Mouse (Mus musculus) granulocyte monocyte progenitor cell, adult 5-6 weeks (primary cell): ENCODE measurements around the gene Zfp750. TPM values are rescaled to one million over a fixed set of nuclear protein-coding genes. Genes with fewer than 3 reads are reported as not detected.

Experiments
- ATAC-seq: replicated peaks from 2 replicates; pipeline ENCODE4 v1.8.0; 2016; ENCODE audit warnings: mild to moderate bottlenecking, moderate TSS enrichment, inconsistent platforms; ENCODE audit not compliant: poor library complexity, severe bottlenecking
- total RNA-seq, 2 experiments: library from RNA; stranded (forward) in 1 of 2; stranded (reverse) in 1 of 2; fragments of 200-712, 200-1000 nt in 1 of 2; fragments of >200 nt in 1 of 2; fragmentation: Nextera tagmentation in 1 of 2; gene quantifications; 2 replicates each; pipeline ENCODE4 v1.2.3; 2014 to 2017

Gene Zfp750
- total RNA-seq, 2 experiments from 2014 or later, result 0.21 to 0.52 TPM

GRCm38 (mm10) chr11:121543287-121543856, 24.2 kb upstream of the Zfp750 start:
- ATAC-seq, result no peak

- ATAC-seq, result no peak
These were observed 23.3 kb upstream of the Zfp750 start for GRCm38 (mm10) chr11:121542471-121542870.

- no peak for ATAC-seq
These were observed 17.4 kb upstream of the Zfp750 start for GRCm38 (mm10) chr11:121536528-121536927.

DNA sequence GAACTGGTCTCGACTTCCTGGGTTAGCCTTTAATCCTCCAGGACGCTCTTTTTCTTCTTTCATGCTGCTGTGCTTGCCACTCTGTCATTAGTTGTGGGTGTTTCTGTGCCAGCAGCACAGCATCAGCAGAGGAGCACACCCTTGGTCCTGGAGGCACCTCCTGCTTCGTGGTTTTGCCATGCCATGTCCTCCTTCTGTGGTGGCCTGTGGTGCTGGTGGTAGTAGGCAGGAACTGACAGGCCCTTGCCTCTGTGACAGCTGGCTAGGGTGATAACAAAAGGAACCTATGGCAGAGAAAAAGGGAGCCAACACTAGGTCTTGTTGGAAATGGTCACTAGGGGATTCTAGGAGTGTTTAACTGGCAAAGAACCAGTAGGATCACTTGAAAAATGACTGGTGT, 10.6 kb upstream of the Zfp750 start:
- no peak; the same call in 1 of the 2 replicates for ATAC-seq

- no peak for ATAC-seq
These were observed 5.1 kb upstream of the Zfp750 start for GRCm38 (mm10) chr11:121524191-121524590.

DNA sequence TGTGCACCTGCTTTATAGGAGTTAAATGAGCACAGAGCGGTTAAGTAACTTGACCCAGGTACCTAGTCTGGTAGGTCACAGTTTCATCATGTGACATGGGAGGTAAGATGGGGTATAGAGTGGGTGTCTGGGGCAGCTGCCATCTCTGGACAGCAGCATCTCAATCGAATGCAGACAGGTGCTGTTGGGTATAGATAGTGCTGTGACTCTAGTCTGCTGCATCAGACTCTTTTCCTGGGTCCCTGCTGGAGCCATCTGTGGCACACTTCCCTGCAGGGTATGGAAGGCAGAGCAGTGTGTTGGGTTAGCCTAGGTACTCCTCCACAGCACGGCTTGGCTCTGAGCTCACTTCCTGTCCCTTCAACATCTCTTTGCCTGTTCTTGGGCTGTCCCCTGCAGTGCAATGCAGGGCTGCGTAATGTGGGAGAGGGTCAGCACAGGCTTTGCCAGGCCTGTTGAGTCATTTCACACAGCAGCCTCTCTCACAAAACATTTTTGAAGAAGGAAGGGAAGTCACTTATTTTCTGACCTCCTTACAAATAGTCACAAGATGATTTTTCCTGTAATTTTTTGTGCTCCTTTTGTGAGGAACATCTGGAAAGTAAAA, 3.1 kb upstream of the Zfp750 start:
- peak; percentile 45 for ATAC-seq

- ATAC-seq, result no peak
These were observed 1.6 kb upstream of the Zfp750 start for GRCm38 (mm10) chr11:121520761-121521160.

DNA sequence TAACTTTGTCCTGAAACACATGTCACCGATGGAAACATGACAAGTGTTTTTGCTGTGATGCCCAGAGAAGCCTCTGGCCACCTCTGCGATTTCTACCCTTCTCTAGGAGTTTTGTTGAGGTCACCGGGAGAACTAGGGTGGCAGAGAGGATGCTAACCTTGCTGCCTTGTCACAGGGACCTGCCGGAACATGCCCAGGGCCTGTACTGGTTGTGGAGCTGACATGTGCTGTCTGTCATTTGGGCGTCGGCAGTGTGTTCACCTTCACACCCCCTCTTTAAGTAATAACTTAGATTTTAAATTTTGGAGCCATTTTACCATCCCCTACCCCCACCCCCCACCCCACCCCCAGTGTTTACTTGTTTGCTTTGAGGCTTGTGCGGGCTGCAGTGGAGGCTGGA, 570 bp upstream of the Zfp750 start:
- no peak for ATAC-seq

- peak; percentile 67 for ATAC-seq
These were observed 1.3 kb downstream of the Zfp750 start for GRCm38 (mm10) chr11:121517687-121518465.

- ATAC-seq, result no peak
These were observed 2.2 kb downstream of the Zfp750 start for GRCm38 (mm10) chr11:121516906-121517305.

DNA sequence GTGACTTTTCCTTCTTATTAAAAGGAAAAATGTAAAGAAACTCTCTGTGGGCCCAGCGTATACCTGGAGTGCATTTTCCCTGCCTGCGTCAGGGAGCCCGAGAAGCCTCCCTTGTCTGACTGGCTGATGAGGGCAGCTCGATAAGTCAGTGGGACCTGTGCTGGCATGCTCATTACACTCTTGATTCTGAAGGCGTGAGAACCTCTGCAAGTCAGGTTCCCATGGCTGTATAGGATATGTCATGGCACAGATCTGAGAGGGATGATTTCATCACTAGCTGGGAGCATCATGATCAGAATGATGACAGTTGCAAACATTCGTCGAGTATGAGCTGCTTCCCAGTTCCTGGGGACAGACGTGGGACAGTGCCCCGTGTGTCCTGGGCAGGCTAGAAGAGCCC, 3.1 kb downstream of the Zfp750 start:
- peak; percentile 40 for ATAC-seq

DNA sequence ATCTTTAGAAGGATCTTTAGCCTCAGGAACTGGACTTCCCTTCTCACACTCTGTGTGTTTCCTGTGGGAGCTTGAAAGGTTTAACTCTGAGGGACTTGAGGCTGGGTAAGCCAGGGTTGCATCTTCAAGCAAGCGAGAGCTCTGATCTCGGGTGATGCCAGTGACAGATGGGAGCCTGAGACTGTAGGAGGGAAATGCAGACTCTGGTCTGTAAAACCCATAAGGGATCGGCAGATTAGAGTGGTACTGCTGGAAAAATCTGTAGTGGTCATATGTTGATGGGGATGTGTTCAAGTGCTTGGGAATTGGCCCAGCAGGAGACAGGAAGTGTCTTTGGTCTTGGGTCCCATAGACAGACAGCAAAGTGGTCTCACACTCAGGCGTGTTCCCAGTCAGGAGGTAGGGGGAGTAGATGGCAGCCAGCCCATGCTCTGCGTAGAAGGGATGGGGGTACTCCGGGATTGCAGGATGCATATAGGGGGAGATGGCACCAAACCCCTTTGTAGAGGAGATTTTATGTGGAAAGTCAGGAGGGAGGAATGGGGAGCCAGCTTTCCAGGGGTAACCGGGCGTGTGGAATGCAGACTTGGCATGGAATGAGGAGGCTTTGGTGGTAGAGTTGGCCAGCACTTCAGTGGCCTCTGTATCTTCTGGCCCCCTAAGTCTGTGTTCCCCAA, 6.1 kb downstream of the Zfp750 start:
- no peak for ATAC-seq

GRCm38 (mm10) chr11:121510512-121511246, 8.5 kb downstream of the Zfp750 start:
- no peak for ATAC-seq

DNA sequence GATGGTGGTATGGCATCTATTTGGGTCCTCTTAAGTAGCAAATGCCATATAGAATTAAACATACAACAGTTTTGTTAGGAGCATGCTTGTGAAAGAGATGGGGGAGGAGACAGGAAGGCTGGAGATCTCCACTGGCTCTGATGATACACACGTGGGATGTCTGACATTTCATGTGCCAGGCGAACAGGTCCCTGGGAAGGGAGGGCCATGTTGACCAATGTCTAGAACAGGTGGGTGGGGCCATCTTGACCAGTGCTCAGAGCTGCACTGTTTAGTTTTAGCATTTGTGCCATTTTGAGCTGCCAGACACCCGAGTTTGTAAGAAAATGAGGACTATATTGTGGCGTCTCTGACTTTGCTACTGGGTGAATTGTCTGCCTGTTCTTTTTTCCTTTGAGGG, 10.7 kb downstream of the Zfp750 start:
- no peak for ATAC-seq

- no peak for ATAC-seq
These were observed 16.9 kb downstream of the Zfp750 start for GRCm38 (mm10) chr11:121502000-121502860.

DNA sequence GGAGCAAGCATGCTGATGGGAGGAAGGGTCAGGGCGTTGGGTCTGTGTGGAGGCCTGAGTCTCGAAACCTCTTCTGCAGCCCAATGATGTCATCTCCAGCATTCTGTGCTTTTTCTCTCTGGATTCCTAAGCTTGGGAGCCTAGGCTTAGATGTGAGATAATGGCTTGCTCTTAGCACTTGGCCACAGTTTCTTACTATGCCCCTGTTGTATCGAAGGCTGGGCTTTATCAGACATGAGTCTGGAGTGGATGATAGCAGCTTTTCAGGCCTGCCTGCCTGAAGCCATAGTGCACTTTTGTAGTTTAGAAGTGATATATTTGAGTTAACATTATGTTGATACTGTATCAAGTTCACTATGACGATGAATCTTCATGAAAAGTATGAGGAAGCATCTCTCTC, 17.6 kb downstream of the Zfp750 start:
- no peak for ATAC-seq

DNA sequence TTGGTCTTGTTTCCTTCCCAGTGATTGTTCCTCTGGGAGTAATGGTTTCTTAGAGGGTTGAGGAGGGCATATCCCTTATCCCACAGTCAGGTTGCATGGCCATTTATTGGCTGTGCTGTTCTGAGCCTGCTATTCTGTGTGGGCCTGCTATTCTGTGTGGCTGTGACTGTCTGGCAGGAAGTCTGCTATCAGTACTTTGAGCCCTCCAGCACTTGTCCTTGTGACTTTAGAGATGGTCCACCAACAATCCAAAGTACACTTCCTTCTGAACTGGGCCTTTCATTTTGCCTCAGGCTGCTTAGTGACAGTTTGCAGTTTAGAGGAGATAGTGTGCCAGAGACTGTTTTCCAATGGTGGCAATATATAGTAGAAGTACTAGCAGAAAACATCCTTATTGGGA, 18.5 kb downstream of the Zfp750 start:
- ATAC-seq, result no peak

GRCm38 (mm10) chr11:121490651-121491050, 28.5 kb downstream of the Zfp750 start:
- ATAC-seq, result no peak

- ATAC-seq, result peak; percentile 80
These were observed 33.3 kb downstream of the Zfp750 start for GRCm38 (mm10) chr11:121485882-121486281.
